Mouse (Mus musculus) kidney, adult 2 months (tissue): ENCODE data around the gene Des. TPM values are rescaled to one million over a fixed set of nuclear protein-coding genes. Genes with fewer than 3 reads are reported as not detected.

ENCODE experiments used
- DNase-seq: peaks from one replicate; pipeline ENCODE4 v3.0.0; 2021
- H3K27ac ChIP-seq: fragments of 200-500 bp; 2 replicates; pipeline ENCODE4 v1.5.1; 2012; ENCODE audit warnings: low read depth, low read length, control low read depth, inconsistent platforms; ENCODE audit not compliant: insufficient read depth
- H3K27me3 ChIP-seq: fragments of 200-500 bp; replicated peaks from 2 replicates; pipeline ENCODE4 v1.6.1; 2012; ENCODE audit warnings: mild to moderate bottlenecking, moderate library complexity, low read length, inconsistent platforms; ENCODE audit not compliant: control insufficient read depth, insufficient read depth
- H3K36me3 ChIP-seq: fragments of 200-500 bp; 2 replicates; pipeline ENCODE4 v1.6.1; 2012; ENCODE audit warnings: mild to moderate bottlenecking, moderate library complexity, low read length, inconsistent platforms; ENCODE audit not compliant: control insufficient read depth, insufficient read depth
- H3K4me1 ChIP-seq: fragments of 200-500 bp; 2 replicates; pipeline ENCODE4 v1.6.1; 2011; ENCODE audit warnings: low read length; ENCODE audit not compliant: control insufficient read depth, insufficient read depth
- H3K4me3 ChIP-seq: fragments of 200-500 bp; 2 replicates; pipeline ENCODE4 v1.5.1; 2011; ENCODE audit warnings: mild to moderate bottlenecking, low read depth, low read length, control low read depth; ENCODE audit not compliant: insufficient read depth
- CTCF ChIP-seq: fragments of 200-500 bp; conservative IDR thresholded peaks from 2 replicates; pipeline ENCODE4 v1.5.1; 2011; ENCODE audit warnings: low read depth, mild to moderate bottlenecking, control low read depth, low read length, moderate library complexity, mixed read lengths; ENCODE audit not compliant: insufficient read depth, insufficient read length
- POLR2A ChIP-seq: fragments of 200-500 bp; IDR thresholded peaks from one replicate; pipeline ENCODE4 v1.6.1; 2011; ENCODE audit warnings: low read depth, low read length, control low read depth
- WGBS: fragments of 180-500 bp; shearing (Covaris S2); methylation state at CpG from one replicate; pipeline ENCODE4 v1.1.7; 2018; 5-methylcytosine and 5-hydroxymethylcytosine counted together
- polyA plus RNA-seq: library from polyadenylated mRNA; depleted of rRNA; stranded (reverse); fragments of >200 nt; gene quantifications from 2 replicates; pipeline ENCODE4 v1.2.3, GENCODE M21; 2012

Gene Des
- polyA plus RNA-seq, 1 experiment: 32.1 TPM

GRCm38 (mm10) chr1:75382356-75383071 is 22.4 kb downstream of the Des start:
- peak; percentile 60 for DNase-seq
- Histone ChIP-seq H3K27me3 (no peaks in the 10 kb centered on the region), H3K27ac (0 out of 2 replicates have a peak overlapping the region, but pooled peaks have one; percentile 8), H3K36me3 (no peaks in the 10 kb centered on the region), H3K4me1 (no peaks in the 10 kb centered on the region; the same call in 1 of the 2 replicates), H3K4me3 (peak overlapping the region; percentile 47)
- TF ChIP-seq CTCF (no peak), POLR2A (no peak)
- WGBS: 5% methylated on average over 28 of the region's 28 CpGs

DNA sequence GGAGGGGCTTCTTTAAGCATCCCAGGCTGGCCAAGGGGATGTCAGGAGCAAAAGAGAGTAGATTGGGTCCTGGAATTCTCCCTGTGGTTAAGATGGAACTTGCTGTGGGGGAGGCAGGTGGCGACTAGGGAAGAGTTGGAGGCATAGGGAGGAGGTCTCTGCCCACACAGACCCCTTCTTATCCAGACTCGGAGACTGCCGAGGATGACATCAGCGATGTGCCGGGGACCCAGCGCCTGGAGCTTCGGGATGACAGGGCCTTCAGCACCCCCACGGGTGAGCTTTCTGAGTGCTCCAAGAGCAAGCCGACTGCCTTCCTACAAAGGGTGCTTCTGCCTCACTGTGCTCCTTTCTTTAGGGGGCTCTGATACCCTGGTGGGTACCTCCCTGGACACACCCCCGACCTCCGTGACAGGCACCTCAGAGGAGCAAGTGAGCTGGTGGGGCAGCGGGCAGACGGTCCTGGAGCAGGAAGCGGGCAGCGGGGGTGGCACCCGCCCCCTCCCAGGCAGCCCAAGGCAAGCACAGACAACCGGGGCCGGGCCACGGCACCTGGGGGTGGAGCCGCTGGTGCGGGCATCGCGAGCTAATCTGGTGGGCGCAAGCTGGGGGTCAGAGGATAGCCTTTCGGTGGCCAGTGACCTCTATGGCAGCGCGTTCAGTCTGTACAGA is 24.5 kb downstream of the Des start:
- no peak overlapping the region for H3K4me3 ChIP-seq
- no peak for TF ChIP-seq POLR2A
- no peak for TF ChIP-seq CTCF
- WGBS: 69% methylated on average over 27 of the region's 27 CpGs
- DNase-seq: no peak
- H3K27ac ChIP-seq: no peak overlapping the region
- H3K36me3 ChIP-seq: no peaks in the 10 kb centered on the region
- H3K27me3 ChIP-seq: no peaks in the 10 kb centered on the region; the same call in 1 of the 2 replicates
- H3K4me1 ChIP-seq: no peaks in the 10 kb centered on the region; the same call in 1 of the 2 replicates

GRCm38 (mm10) chr1:75385142-75385730 is 25.1 kb downstream of the Des start:
- no peaks in the 10 kb centered on the region; the same call in 1 of the 2 replicates for H3K27me3 ChIP-seq
- H3K4me3 ChIP-seq: no peak overlapping the region
- no peak for DNase-seq
- no peak overlapping the region for H3K27ac ChIP-seq
- TF ChIP-seq POLR2A: no peak
- no peak for TF ChIP-seq CTCF
- H3K36me3 ChIP-seq: no peaks in the 10 kb centered on the region
- H3K4me1 ChIP-seq: no peaks in the 10 kb centered on the region; the same call in 1 of the 2 replicates
- 77% methylated on average over 20 of the region's 20 CpGs for WGBS

- Histone ChIP-seq H3K36me3 (no peaks in the 10 kb centered on the region), H3K4me3 (no peak overlapping the region), H3K4me1 (no peaks in the 10 kb centered on the region; the same call in 1 of the 2 replicates), H3K27me3 (no peaks in the 10 kb centered on the region; the same call in 1 of the 2 replicates), H3K27ac (no peak overlapping the region)
- TF ChIP-seq POLR2A: no peak
- no peak for TF ChIP-seq CTCF
- DNase-seq: no peak
- WGBS: 62% methylated on average over 4 of the region's 4 CpGs
Observed at GRCm38 (mm10) chr1:75386149-75386548, 26.0 kb downstream of the Des start.

DNA sequence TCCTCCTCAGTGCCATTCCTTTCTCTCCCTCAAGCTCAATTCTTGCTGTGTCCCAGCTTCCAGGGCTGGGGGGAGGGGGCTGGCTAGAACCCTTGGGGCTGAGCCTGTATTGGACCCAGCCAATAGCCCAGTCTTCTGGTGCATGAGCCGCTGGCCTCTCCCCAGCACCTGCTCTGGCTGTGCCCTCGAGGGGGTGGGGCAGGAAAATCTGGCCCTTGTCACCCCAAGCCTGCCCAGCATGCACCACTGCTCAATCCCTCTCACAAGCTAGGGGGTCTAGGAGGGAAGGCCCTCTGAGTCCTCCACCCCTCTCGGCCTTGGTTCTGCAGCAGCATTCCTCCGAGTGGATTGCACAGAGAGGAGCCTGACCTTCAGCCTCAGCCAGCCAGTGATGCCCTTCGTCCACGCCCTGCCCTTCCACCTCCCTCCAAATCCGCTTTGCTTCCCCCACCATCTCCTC is 27.4 kb downstream of the Des start:
- TF ChIP-seq POLR2A (no peak), CTCF (no peak)
- no peak for DNase-seq
- Histone ChIP-seq H3K4me1 (no peaks in the 10 kb centered on the region; the same call in 1 of the 2 replicates), H3K27me3 (no peaks in the 10 kb centered on the region; the same call in 1 of the 2 replicates), H3K27ac (no peak overlapping the region), H3K36me3 (no peaks in the 10 kb centered on the region), H3K4me3 (no peak overlapping the region)
- WGBS: 39% methylated on average over 7 of the region's 7 CpGs

- WGBS: 32% methylated on average over 94 of the region's 94 CpGs
- no peak overlapping the region for H3K27ac ChIP-seq
- H3K36me3 ChIP-seq: no peaks in the 10 kb centered on the region
- no peak overlapping the region for H3K4me3 ChIP-seq
- TF ChIP-seq CTCF (no peak), POLR2A (no peak)
- no peaks in the 10 kb centered on the region; the same call in 1 of the 2 replicates for H3K27me3 ChIP-seq
- no peaks in the 10 kb centered on the region for H3K4me1 ChIP-seq
- DNase-seq: no peak
Observed at GRCm38 (mm10) chr1:75387929-75388897, 28.1 kb downstream of the Des start.
